Mouse (Mus musculus) CH12.LX (cell line): ENCODE measurements around the gene Npr1. TPM values are rescaled to one million over a fixed set of nuclear protein-coding genes. Genes with fewer than 3 reads are reported as not detected.
A peak's percentile ranks its signal among the peaks of the same experiment; 100 is the strongest.

ENCODE experiments used
- DNase-seq: peaks from one replicate; pipeline ENCODE4 v3.0.0-alpha.2; 2013; ENCODE audit errors: extremely low read depth
- H3K27ac ChIP-seq: 2 replicates; pipeline ENCODE4 v1.5.1; 2012; ENCODE audit warnings: low read depth, mild to moderate bottlenecking, control low read depth, moderate library complexity; ENCODE audit not compliant: insufficient read depth
- H3K27me3 ChIP-seq: replicated peaks from 2 replicates; pipeline ENCODE3; 2012; ENCODE audit warnings: inconsistent platforms
- H3K36me3 ChIP-seq, 2 experiments: replicated peaks in 1 of 2; 2 replicates each; pipeline versions ENCODE3 to v1.6.1; 2012; ENCODE audit warnings: inconsistent platforms in 1 of 2, low read length in 1 of 2, mild to moderate bottlenecking in 1 of 2, mixed read lengths in 1 of 2, moderate library complexity in 1 of 2; ENCODE audit not compliant: control insufficient read depth in 1 of 2, insufficient read depth in 1 of 2
- H3K4me1 ChIP-seq, 2 experiments: 2 replicates each; pipeline ENCODE4 v1.6.1; 2012; ENCODE audit warnings: inconsistent platforms in 1 of 2, moderate library complexity in 1 of 2; ENCODE audit not compliant: insufficient read depth in 2 of 2, control insufficient read depth in 1 of 2
- H3K4me2 ChIP-seq: 2 replicates; pipeline ENCODE4 v1.6.1; 2012; ENCODE audit warnings: low read depth, mild to moderate bottlenecking, control low read depth; ENCODE audit not compliant: poor library complexity, insufficient read depth, severe bottlenecking
- H3K4me3 ChIP-seq, 3 experiments: fragments of 150-350 bp in 1 of 3; sonication (generic) in 1 of 3; replicated peaks in 1 of 3; 2 replicates each; pipeline versions ENCODE3 to v1.5.1; 2011 to 2012; ENCODE audit warnings: low read depth in 2 of 3, low read length in 2 of 3, mild to moderate bottlenecking in 2 of 3, moderate library complexity in 2 of 3, control low read depth in 1 of 3, improper control_type of control experiment in 1 of 3, inconsistent platforms in 1 of 3, mixed read lengths in 1 of 3; ENCODE audit not compliant: poor library complexity in 1 of 3
- H3K79me2 ChIP-seq: replicated peaks from 2 replicates; pipeline ENCODE4 v1.6.1; 2012; ENCODE audit warnings: mild to moderate bottlenecking, moderate library complexity; ENCODE audit not compliant: control insufficient read depth, poor library complexity, insufficient read depth, severe bottlenecking; ENCODE audit errors: extremely low read depth
- H3K9ac ChIP-seq: 2 replicates; pipeline ENCODE4 v1.6.1; 2012; ENCODE audit warnings: low read depth, mild to moderate bottlenecking, control low read depth, moderate library complexity; ENCODE audit not compliant: insufficient read depth
- H3K9me3 ChIP-seq: replicated peaks from 2 replicates; pipeline ENCODE3; 2012; ENCODE audit warnings: low read length, inconsistent platforms, mixed read lengths
- BHLHE40 ChIP-seq: IDR thresholded peaks from 2 replicates; pipeline ENCODE4 v1.6.1; 2011; ENCODE audit warnings: mild to moderate bottlenecking, low read depth, low read length, improper control_type of control experiment
- CHD1 ChIP-seq: IDR thresholded peaks from 2 replicates; pipeline ENCODE4 v1.6.1; 2012; ENCODE audit warnings: low read depth, low read length, improper control_type of control experiment, inconsistent platforms
- CTCF ChIP-seq, 2 experiments: IDR thresholded peaks in 1 of 2; conservative IDR thresholded peaks in 1 of 2; 2 replicates each; pipeline ENCODE4 v1.5.1; 2011 to 2012; ENCODE audit warnings: low read depth in 2 of 2, low read length in 2 of 2, improper control_type of control experiment in 1 of 2, inconsistent platforms in 1 of 2, mild to moderate bottlenecking in 1 of 2, moderate library complexity in 1 of 2
- E2F4 ChIP-seq: IDR thresholded peaks from 2 replicates; pipeline ENCODE4 v1.6.1; 2011; ENCODE audit warnings: low read depth, low read length, improper control_type of control experiment; ENCODE audit not compliant: insufficient replicate concordance
- ELF1 ChIP-seq: IDR thresholded peaks from 2 replicates; pipeline ENCODE4 v1.6.1; 2014; ENCODE audit warnings: low read depth, mild to moderate bottlenecking, inconsistent platforms, low read length, improper control_type of control experiment
- EP300 ChIP-seq: IDR thresholded peaks from 2 replicates; pipeline ENCODE4 v1.6.1; 2011; ENCODE audit warnings: low read length, improper control_type of control experiment
- HCFC1 ChIP-seq: IDR thresholded peaks from 2 replicates; pipeline ENCODE4 v1.6.1; 2012; ENCODE audit warnings: low read depth, mild to moderate bottlenecking, inconsistent platforms, low read length, improper control_type of control experiment
- IRF4 ChIP-seq: IDR thresholded peaks from 2 replicates; pipeline ENCODE4 v1.6.1; 2014; ENCODE audit warnings: low read depth, mild to moderate bottlenecking, inconsistent platforms, low read length, improper control_type of control experiment
- MEF2A ChIP-seq: IDR thresholded peaks from 2 replicates; pipeline ENCODE4 v1.6.1; 2014; ENCODE audit warnings: low read depth, mild to moderate bottlenecking, inconsistent platforms, low read length, improper control_type of control experiment, borderline replicate concordance
- NELFE ChIP-seq: IDR thresholded peaks from 2 replicates; pipeline ENCODE4 v1.6.1; 2011; ENCODE audit warnings: low read depth, low read length, improper control_type of control experiment
- NRF1 ChIP-seq: IDR thresholded peaks from 2 replicates; pipeline ENCODE4 v1.6.1; 2014; ENCODE audit warnings: low read depth, mild to moderate bottlenecking, inconsistent platforms, low read length, improper control_type of control experiment, moderate library complexity
- POLR2A ChIP-seq: IDR thresholded peaks from 2 replicates; pipeline ENCODE4 v1.6.1; 2011; ENCODE audit warnings: low read depth, mild to moderate bottlenecking, improper control_type of control experiment, low read length
- RAD21 ChIP-seq: IDR thresholded peaks from 2 replicates; pipeline ENCODE4 v1.6.1; 2011; ENCODE audit warnings: low read depth, mild to moderate bottlenecking, low read length, improper control_type of control experiment, moderate library complexity
- SIN3A ChIP-seq: IDR thresholded peaks from 2 replicates; pipeline ENCODE4 v1.6.1; 2012; ENCODE audit warnings: low read length, improper control_type of control experiment, inconsistent platforms
- SMC3 ChIP-seq: IDR thresholded peaks from 2 replicates; pipeline ENCODE4 v1.6.1; 2011; ENCODE audit warnings: low read depth, low read length, improper control_type of control experiment
- TBP ChIP-seq: conservative IDR thresholded peaks from 2 replicates; pipeline ENCODE4 v1.6.1; 2011; ENCODE audit warnings: low read depth, low read length, improper control_type of control experiment
- TCF12 ChIP-seq: IDR thresholded peaks from 2 replicates; pipeline ENCODE4 v1.6.1; 2014; ENCODE audit warnings: low read depth, mild to moderate bottlenecking, inconsistent platforms, low read length, improper control_type of control experiment
- ZC3H11A ChIP-seq: IDR thresholded peaks from 2 replicates; pipeline ENCODE4 v1.6.1; 2012; ENCODE audit warnings: low read depth, mild to moderate bottlenecking, inconsistent platforms, low read length, improper control_type of control experiment
- ZMIZ1 ChIP-seq: IDR thresholded peaks from 2 replicates; pipeline ENCODE4 v1.6.1; 2012; ENCODE audit warnings: low read depth, mild to moderate bottlenecking, inconsistent platforms, low read length, improper control_type of control experiment
- ZNF384 ChIP-seq: IDR thresholded peaks from 2 replicates; pipeline ENCODE4 v1.6.1; 2012; ENCODE audit warnings: low read depth, low read length, improper control_type of control experiment, inconsistent platforms
- dilution Hi-C: fragments of 300-500 bp; cut with MboI; formaldehyde crosslinking; loops from 2 replicates; pipeline ENCODE4 v1.14.3; 2020; ENCODE audit warnings: low sequenced_read_pairs; ENCODE audit not compliant: extremely low pct_unique_long_range_greater_than_20kb, extremely low pct_ligation_motif_present
- in situ Hi-C: fragments of 300-500 bp; cut with MboI; formaldehyde crosslinking; loops from 3 replicates; pipeline ENCODE4 v1.14.3; 2019; ENCODE audit warnings: low sequenced_read_pairs, low pct_ligation_motif_present, low pct_unique_long_range_greater_than_20kb, mixed read lengths
- polyA plus RNA-seq: library from polyadenylated mRNA; unstranded; fragments of >175 nt; gene quantifications from 2 replicates; pipeline ENCODE4 v1.2.1, GENCODE M21; 2012; ENCODE audit warnings: low read depth; ENCODE audit not compliant: insufficient read length
- total RNA-seq, 2 experiments: library from RNA; depleted of rRNA; stranded (reverse); fragments of 300-350 nt in 1 of 2; fragments of >200 nt in 1 of 2; gene quantifications; 2 replicates each; pipeline ENCODE4 v1.2.3; 2012 to 2014

The Npr1 gene
- total and polyA plus RNA-seq, 3 experiments = 0.13 TPM; not detected in 2

DNA sequence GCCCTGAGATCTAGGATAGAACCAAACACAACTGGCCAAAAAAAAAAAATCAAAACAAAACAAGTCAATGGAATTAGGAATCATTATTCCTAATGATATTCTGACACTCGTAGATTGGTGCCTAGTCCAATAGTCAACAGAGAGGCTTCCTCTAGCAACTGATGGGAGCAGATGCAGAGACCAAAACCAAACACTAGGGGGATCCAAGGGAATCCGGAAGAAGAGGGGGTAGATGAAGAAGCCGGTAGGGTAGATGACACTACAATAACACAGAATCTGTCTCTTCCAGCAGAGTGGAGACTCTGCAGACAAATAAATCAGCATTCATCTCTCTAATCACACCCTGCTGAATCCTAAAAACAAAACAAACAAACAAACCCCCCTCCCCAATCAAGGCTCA, 6.5 kb upstream of the Npr1 start:
- H3K9ac ChIP-seq = no peak overlapping the region
- DNase-seq = peak; percentile 79

DNA sequence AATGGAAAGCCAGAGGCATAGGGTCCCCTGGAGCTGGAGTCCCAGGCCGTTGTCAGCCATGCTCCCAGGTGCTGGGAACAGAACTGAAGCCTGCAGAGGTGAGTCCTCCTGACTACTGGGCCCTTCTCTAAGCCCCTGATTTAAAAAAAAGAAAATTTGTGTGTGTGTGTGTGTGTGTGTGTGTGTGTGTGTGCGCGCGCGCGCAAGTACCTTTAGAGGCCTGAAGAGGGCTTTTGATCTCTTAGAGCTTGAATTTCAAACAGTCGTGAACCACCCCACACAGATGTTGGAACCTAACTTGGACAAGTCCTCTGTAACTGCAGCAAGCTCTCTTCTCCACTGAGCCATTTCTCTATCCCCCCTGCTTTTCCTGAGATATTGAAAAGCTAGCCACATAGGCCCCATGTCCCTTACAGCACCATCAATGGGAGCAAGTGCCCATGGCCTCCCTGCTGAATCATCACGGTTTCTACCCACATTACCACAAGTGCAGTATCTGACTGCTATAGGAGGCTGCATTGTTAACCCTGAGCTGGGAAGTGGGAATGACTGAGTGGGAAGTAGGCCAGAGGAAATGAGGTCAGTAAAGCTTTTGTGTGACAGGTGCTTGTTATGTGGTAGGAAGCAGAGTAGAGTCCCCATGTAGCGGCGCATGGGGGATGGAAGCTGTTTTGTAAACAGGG, 2.1 kb upstream of the Npr1 start:
- TF ChIP-seq CTCF (conservative IDR thresholded peaks at IDR 0.05 in 1 of 2, IDR thresholded peaks at IDR 0.05 in 1 of 2; ENCODE audit: low read depth in 2 of 2, low read length in 2 of 2) = peak in 1 of 2 experiments; percentile 16; a peak in 2 of 4 replicates
- no peak for TF ChIP-seq ZMIZ1
- no peak for TF ChIP-seq POLR2A
- no peak for TF ChIP-seq ZC3H11A
- no peak for TF ChIP-seq MEF2A
- no peak for TF ChIP-seq ZNF384
- no peak for TF ChIP-seq BHLHE40
- H3K9me3 ChIP-seq = peaks cover 11% of the 10 kb centered on the region
- no peak overlapping the region for H3K4me3 ChIP-seq
- peaks cover 9 to 10% of the 10 kb centered on the region in 2 experiments; a peak in 2 of 4 replicates for H3K4me1 ChIP-seq
- no peaks in the 10 kb centered on the region for H3K79me2 ChIP-seq
- no peak overlapping the region for H3K9ac ChIP-seq
- DNase-seq = no peak
- in situ Hi-C loops (loop anchor here (5.0 kb wide), 1 partner anchor 50 kb away; no protein-coding TSS in a partner anchor), dilution Hi-C loops (no loop called here)
- H3K36me3 ChIP-seq = no peaks in the 10 kb centered on the region
- H3K27ac ChIP-seq = no peak overlapping the region
- H3K4me2 ChIP-seq = no peak overlapping the region
- peaks cover 6% of the 10 kb centered on the region for H3K27me3 ChIP-seq

More for the DNA sequence above, 6.5 kb upstream of the Npr1 start:
- Histone ChIP-seq H3K27ac (0 out of 2 replicates have a peak overlapping the region, but pooled peaks have one; percentile 13), H3K79me2 (peaks cover 12% of the 10 kb centered on the region), H3K36me3 (no peaks in the 10 kb centered on the region), H3K4me1 (peaks cover 2 to 12% of the 10 kb centered on the region in 2 experiments; a peak in 2 of 4 replicates), H3K4me3 (no peak overlapping the region), H3K4me2 (no peak overlapping the region), H3K9me3 (no peaks in the 10 kb centered on the region), H3K27me3 (no peaks in the 10 kb centered on the region)
- TF ChIP-seq EP300 = no peak
- TF ChIP-seq CHD1 = no peak
- peak; percentile 45; the same call in 1 of the 2 replicates for TF ChIP-seq NELFE
- TF ChIP-seq SIN3A = peak; percentile 56; the same call in 1 of the 2 replicates
- TF ChIP-seq SMC3 = peak; percentile 33; the same call in 1 of the 2 replicates
- TF ChIP-seq IRF4 = no peak
- peak; percentile 38; the same call in 1 of the 2 replicates for TF ChIP-seq POLR2A
- peak; percentile 92 for TF ChIP-seq ELF1
- TF ChIP-seq CTCF (conservative IDR thresholded peaks at IDR 0.05 in 1 of 2, IDR thresholded peaks at IDR 0.05 in 1 of 2; ENCODE audit: low read depth in 2 of 2, low read length in 2 of 2) = peak; percentile 63 to 76
- TF ChIP-seq HCFC1 = peak; percentile 59
- 0 out of 2 replicates have a peak, but pooled peaks have one; percentile 36 for TF ChIP-seq TBP
- 0 out of 2 replicates have a peak, but pooled peaks have one; percentile 19 for TF ChIP-seq TCF12
- TF ChIP-seq RAD21 = peak; percentile 5
- TF ChIP-seq NRF1 = no peak
- TF ChIP-seq E2F4 = no peak
- in situ Hi-C loops = no loop called here
- dilution Hi-C loops = no loop called here
